Mouse (Mus musculus) right cerebral cortex, adult 2 months (tissue): ENCODE measurements around the gene Ipo11.
A peak's percentile ranks its signal among the peaks of the same experiment; 100 is the strongest.

ENCODE experiments used
- DNase-seq, 2 experiments: peaks; one replicate each; pipeline ENCODE4 v3.0.0; 2021 to 2022; ENCODE audit warnings: low spot score in 2 of 2

Ipo11 gene

DNA sequence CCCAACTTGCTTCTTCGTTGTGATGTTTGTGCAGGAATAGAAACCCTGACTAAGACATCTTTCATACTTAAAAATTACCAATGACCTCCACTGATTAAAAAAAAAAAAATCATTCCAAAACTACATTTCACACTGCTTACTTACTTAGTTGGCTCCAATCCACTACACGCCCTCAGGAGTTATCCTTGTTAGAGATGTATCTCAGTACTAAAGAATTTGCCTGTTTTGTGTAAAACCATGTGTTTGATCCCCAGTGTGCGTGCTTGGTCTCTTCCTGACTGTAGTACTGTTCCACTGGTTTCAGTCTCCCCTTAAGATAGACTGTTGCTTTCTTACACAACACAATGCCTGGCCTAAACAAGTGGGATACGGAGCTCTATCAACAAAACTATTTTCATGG is 117.0 kb downstream of the Ipo11 start:
- DNase-seq, result no peak

DNA sequence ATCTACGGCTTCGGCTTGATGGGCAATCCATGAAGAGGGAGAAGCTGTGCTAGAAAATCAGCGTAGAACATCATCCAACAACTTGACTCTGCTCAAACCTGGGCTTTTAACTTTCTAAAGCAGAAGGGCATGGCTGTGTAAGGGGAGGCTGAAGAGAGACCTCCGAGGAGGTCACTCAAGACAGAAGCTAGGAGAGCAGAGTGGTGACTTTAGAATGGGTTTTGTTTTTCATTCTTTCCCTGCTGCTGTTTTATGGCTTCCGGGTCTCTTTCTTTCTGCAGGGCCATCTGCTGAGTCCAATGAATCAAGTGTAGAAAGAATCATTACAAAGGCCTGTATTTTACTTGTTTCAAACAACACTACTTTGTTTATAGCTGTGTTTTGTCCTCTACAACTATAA is 119.7 kb downstream of the Ipo11 start:
- DNase-seq, result no peak

DNA sequence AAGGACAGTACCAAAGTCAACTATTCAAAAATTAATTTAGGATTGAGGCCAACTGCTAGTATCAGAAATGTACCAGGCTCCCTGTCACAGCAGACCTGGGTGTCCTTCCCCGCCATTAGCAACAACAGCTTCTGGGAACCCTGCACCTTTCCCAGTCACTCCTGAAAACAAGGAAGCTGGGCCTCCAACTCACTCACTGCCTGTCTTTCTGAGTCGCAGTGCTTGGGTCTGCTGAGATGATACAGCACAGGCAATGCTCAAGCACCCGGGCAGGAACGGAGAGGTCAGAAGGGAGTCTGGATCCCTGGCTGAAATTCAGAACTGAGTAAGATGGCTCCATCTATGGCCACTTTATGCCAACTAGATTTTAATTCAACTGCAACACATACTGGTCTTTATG is 123.2 kb downstream of the Ipo11 start:
- no peak for DNase-seq

DNA sequence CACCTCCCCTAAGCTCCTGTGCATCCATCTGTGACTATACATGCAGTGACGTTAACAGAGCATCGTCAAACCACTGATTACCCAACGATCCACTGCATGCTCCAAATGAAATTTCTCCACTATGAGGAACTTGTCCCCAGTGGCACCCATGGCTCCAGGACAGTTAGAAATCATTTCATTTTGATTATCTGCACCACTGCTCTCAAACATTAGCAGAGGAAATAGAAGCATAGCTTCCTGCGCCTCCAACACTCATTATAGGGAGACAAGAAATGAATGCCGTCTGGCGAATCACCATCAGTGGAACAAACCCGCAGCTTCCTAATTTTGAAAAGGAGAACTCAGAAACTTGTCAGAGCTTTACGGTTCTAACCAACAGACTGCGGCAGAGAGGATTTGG is 123.7 kb downstream of the Ipo11 start:
- no peak for DNase-seq

DNA sequence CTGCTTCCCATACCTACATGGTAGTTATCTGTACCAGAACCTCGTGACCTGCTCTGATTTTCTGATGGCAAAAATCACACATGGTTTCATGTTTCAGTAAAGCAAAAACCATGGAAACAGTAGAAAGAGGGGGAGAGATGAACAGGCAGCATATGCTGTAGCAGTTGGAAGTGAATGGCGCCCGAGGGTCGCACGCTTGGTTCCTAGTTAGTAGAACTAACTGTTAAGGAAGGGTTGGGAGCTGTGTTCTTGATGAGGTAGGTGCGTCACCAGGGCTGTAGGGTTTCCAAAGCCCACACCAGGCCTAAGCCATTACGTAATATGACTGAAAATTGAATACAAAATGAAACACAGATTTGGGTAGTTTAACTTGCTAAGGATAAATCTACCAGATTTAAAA is 126.6 kb downstream of the Ipo11 start:
- no peak for DNase-seq

DNA sequence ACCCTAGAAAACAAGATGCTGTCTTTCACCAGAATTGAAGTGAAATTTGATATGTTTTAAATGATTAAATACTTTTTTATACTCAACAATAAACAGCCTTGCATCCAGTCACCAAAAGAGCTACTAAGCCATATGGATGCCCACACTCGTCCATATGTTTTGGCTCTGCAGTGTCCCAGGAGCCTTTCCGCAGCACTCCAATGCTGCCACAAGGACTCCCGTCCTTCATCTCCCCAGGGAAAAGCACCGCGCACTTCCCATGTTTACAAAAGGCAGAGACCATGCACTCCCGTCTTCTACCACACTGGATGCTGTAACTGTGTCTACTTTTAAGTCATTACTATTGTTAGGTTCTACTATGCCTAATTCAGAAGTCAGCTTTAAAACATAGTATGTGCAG is 127.9 kb downstream of the Ipo11 start:
- DNase-seq, result peak in 1 of 2 experiments; percentile 23

DNA sequence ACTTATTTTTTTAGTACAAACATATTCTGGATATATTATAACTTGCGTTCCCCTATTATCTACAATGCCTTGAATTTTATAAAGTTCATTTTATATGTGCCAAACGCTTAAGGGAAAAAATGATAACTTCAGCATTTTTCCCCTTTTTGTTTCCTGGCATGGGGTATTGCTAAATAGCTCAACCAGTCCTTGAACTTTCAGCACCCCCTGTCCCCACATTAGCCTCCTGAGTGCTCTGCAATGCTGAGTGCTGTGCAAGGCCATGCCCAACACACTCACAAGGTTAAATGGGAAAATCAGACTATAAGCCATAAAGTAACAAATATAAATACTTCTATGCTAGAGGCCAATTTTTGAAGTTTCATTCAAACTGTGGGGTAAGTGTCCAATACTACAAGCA is 128.4 kb downstream of the Ipo11 start:
- no peak for DNase-seq

DNA sequence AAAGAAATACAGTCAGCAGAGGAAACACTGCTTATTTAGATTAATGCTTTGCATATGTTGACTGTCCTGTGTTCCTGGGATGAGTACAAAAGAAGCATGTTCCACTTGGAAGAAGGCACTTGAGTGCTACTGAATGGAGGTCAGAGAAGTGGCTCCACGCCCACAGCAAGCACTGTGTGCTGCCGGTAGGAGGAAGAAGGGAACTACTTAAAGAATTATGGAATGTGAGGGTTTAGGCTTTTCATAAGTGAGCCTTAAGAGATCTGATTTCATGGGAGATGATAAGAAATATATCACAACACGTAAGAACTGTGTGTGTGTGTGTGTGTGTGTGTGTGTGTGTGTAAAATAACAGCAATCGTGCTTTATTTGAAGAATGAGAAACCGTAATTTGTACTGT is 129.5 kb downstream of the Ipo11 start:
- DNase-seq, result no peak

DNA sequence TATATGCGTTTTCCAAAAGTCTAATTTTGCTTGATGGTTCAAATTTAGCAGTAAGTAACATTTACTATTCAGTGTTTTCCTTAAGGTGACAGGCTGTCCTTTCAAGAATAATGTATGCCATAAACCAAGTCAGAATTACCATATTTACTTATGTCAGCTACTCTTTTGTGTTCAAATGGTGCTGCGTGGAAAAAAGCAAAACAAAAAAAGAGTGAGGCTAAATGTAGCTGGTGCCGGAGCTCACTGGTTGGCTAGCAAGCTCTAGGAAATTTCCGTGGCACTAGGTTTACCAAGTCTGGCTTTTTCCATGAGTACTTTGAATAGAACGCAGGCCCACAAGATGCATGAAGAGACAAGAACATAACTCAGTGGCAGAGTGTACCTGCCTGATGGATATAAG is 131.6 kb downstream of the Ipo11 start:
- DNase-seq, result no peak

DNA sequence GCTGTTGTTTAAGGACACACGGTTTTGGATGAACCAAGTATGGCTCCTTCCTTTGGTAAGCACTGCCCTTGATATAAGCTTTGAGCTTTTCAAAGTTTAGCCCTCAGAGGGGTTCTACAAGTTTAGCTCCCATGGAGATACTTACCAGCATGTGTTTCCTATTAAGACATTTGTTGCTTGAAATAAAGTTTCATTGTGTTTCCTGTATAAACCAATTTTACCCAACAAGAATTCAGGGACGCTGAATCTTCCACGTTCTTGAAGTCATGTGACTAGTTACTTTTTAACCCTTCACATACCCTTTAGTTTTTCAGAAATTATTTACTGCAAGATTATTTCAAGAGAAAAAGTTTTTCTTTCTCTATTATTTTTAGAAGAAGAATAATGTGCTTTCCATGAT is 138.7 kb downstream of the Ipo11 start:
- DNase-seq, result no peak

DNA sequence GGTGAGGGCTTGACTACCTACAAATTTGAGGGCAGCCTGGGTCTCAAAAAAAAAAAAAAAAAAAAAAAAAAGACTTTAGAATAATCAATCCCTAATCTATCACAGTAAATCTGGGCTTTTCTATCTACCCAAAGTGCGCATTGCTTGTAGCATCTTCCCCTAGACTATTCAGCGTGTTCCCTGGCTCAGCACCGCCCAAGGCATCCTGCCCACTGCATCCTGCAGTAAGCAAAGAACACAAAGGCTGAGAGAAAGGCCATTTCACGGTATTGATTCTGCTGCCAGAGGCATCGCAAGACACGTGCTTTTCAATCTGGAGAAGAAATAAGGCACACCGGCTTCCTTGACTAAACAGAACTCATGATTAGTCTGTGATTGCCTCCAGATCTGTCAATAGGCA is 147.9 kb downstream of the Ipo11 start:
- DNase-seq, result no peak

DNA sequence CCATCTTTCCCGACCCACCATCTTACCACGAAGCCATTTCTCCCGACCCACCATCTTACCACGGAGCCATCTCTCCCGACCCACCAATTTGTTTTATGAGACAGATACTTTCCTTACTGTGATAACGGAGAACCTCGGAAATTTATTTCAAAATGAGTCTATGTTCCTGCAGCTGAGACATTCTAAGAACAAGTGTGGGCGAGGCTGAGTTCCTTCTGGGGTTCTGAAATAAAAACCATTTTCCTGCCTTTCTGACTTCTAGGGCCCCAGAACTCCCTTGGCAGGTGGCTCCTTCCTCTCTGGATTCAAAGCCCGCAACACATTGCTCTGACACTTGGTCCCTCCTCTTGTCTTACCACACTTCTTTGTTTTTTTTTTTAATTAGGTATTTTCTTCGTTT is 168.0 kb downstream of the Ipo11 start:
- DNase-seq, result no peak

DNA sequence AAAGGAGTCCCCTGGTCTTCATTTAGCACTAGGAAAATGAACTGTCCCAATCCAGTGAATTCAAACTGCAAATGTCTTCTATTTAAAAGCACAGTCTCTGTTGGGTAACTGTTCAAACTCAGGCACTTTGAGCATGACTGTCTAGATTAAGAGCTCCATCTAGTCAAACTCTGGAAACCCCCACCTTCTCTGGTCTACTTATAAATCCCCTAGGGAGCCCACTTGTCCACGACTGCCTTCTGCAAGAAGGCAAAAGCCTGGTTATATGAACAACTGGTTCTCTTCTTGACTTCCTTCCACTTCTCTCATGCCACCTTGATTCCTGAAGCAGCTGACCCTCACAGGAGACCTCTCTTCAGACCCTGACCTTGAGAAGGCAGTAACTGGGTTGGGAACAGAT is 174.1 kb downstream of the Ipo11 start:
- DNase-seq, result no peak

DNA sequence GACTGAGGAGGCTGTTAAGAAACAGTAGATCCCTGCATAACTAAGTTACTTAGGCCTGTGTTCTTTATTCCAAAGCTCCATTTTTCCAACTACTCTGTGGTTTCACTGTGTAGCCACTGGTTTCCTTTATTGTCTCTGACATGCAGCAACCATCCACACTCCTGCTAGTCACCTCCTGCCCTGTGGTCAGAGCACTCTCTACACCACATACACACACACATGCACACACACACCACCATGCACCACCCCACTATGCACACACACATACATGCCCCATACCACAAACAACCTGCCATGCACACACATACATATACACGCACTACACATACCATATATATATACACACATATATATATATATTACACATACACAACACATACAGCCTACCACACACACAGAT is 175.1 kb downstream of the Ipo11 start:
- no peak for DNase-seq

DNA sequence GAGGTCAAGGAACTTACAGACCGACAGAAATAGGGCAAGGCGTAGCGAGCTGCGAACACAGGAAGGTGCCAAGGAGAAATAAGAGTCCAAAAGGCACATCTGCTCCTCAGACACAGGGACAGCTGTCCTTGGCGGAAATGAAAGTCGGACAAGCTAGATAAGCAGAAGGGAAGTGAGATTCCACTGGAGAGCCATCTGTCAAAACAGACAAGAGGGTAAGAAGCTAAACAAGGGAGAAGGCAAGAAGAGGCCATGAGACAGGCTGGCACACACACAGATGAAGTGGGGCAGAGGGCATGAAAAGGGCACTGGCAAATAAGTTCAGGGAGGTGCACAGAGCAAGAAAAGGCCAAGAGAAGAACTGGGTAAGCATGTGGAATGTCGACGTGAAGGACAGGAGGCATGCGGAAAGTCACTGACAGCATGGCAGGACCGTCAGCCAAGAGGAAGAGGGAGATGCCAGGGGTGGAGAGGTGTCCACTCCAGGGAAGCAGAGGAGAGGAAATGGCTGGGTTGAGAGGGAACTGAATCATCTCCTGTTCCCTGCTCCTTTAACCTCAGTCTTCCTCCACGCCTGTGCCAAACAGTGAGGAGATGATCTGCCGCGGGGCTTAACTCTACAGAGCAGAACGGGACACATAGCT is 176.4 kb downstream of the Ipo11 start:
- DNase-seq, result no peak

DNA sequence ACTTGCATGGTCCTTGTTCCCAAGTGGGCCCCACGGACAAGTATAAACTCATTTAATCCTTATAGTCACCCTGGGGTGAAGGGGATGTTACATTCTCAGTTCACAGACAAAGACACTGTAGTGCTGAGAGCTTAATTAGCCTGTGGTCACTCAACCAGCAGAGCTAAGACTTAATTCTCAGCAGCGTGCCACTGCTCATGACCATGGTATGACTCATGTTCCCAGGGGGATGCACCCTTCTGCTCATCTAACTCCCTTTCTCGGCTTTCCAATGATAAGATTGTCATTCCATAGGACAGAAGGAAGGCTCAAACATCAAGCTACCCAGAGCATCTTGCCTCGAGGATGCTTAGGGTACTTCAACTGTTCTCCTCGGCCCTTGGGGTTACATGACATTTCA is 180.9 kb downstream of the Ipo11 start:
- DNase-seq, result no peak

DNA sequence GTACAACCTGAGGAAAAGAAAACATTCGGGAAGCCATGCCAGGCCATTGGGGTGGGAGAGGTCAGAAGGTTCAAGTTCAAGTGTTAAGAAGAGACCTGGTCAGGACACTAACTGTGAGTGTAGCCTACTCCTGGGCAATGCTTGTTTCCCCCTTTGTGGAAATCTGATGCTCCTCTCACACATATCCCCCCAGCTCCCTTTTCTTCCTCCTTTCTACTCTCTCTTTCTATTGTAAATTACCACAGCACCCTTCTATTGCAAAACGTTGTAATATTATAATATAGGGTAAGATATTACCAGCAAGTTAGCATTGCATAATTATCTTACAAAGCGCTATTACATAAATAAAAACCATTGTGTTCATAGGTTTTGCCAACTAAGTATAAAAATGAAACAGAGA is 182.5 kb downstream of the Ipo11 start:
- no peak for DNase-seq

DNA sequence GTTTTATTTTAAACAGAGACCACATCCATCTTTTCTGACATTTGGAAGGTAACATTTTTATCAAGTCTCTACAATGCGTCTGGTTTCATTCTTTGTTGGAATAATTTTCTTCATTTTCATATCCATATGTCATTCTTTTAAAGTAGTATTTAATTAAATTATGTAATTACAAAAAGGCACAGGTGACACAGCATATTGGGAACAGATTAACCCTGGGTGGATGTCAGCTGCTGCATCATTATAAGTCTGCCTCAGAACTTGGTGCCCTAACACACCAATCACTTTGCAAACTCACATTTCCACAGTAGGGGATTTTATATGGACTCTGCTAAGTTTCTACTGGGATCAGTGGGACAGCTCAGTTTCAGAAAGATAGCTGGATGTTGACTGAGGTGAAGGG is 184.8 kb downstream of the Ipo11 start:
- DNase-seq, result no peak

DNA sequence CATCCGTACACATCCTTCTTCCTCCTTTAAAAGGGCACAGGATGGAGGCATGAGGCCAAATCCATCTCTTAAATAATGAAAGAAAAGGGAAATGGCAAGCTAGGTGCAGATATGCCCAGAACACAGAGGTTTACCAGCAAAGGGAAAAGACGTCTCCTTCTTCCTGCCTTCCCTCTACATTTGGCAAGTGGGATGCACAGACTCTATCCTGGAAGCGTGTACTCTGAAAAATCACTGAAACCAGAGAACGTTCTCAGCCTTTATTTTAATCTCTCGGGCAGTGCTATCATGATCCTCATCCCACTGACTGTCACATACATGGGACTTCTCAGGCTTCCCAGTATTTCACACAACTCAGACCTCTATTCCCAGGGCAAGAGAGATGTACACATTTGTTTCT is 189.9 kb downstream of the Ipo11 start:
- no peak for DNase-seq

DNA sequence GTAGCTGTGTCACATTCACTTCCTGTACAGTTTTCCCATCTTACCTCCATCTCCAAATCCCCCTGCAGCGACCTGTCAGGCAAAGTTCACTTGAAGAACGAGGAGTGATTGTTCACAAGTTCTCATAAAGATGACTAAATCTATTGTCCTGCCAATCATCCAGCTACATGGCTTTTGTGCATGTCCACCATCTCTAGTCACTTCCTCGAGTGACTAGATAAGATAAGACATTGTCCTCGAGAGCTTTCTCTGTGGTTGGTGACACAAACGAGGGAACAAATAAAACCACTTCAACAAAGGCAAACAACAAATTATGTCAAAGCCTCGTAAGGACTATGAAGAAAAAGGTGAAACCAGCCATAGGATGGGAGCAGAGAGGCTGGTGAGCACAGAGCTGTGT is 191.6 kb downstream of the Ipo11 start:
- no peak for DNase-seq
